Mouse (Mus musculus): ENCODE results near the gene Kcnj8.

DNA sequence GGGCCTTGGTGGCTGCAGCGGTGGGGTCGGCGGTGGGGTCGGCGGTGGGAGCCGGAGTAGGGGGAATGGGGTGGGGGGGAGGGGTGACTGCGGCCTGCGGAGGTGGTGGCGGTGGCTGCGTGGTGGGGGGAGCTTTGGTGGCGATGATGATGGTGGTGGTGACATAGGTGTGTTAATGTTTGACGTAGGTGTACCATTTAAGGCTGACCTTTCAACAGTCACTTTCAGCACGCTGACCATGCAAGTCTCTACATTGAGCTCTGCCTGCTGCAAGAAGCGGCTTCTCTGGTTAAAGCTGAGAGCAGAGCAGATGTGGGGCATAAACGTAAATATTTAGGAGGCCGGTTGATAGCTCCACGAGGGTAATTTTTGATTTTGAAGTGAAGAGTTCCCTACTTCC, 39.3 kb downstream of the Kcnj8 start:
- TF ChIP-seq CTCF (IDR thresholded peaks at IDR 0.05; ENCODE audit: extremely low read depth, insufficient read depth, low read length) = no peak
- TF ChIP-seq POLR2A (IDR thresholded peaks at IDR 0.05; ENCODE audit: extremely low read depth, insufficient read depth, low read length) = no peak

Measured in cortical plate, adult 2 months (tissue).